Mouse (Mus musculus) gastrocnemius, adult 2 months (tissue): ENCODE results near the gene Gm5767. TPM values are rescaled to one million over a fixed set of nuclear protein-coding genes. Genes with fewer than 3 reads are reported as not detected.
"Not testable (repeated sequence)": the region's sequence is repeated elsewhere in the genome, so short reads cannot be mapped to it uniquely, and the experiment has no call there.

ENCODE experiments used
- DNase-seq: peaks from one replicate; pipeline ENCODE4 v3.0.0; 2022
- H3K27ac ChIP-seq: fragments of 200-600 bp; 2 replicates; pipeline ENCODE4 v1.8.1; 2022; ENCODE audit warnings: mild to moderate bottlenecking
- H3K4me3 ChIP-seq: fragments of 200-600 bp; 2 replicates; pipeline ENCODE4 v1.8.1; 2022; ENCODE audit warnings: mild to moderate bottlenecking, moderate library complexity
- CTCF ChIP-seq: fragments of 200-600 bp; IDR thresholded peaks from 2 replicates; pipeline ENCODE4 v1.8.1; 2022; ENCODE audit warnings: antibody characterized with exemption, mild to moderate bottlenecking, moderate library complexity
- intact Hi-C: fragments of 180-260 bp; cut with DNase I; formaldehyde crosslinking; loops from one replicate; pipeline ENCODE4 v1.15.1; 2025
- total RNA-seq, 2 experiments: library from RNA; stranded (reverse); gene quantifications; 2 replicates each; pipeline ENCODE4 v1.2.3; 2021

The Gm5767 gene
- total RNA-seq, 2 experiments from 2014 or later, result not detected

GRCm38 (mm10) chr16:8731630-8732029 lies 51.1 kb downstream of the Gm5767 start:
- intact Hi-C loops, result no loop called here
- no peak for DNase-seq
- no peak overlapping the region for H3K4me3 ChIP-seq
- H3K27ac ChIP-seq, result peak overlapping the region; percentile 9; the same call in 1 of the 2 replicates
- no peak for TF ChIP-seq CTCF

GRCm38 (mm10) chr16:8732450-8732849 lies 51.9 kb downstream of the Gm5767 start:
- H3K4me3 ChIP-seq, H3K27ac ChIP-seq, DNase-seq, intact Hi-C loops: not testable (repeated sequence)

Other genes with a start within 250 kb of the Gm5767 start
- gene Mettl22, start 210.0 kb upstream of the Gm5767 start, total RNA-seq, result 10 to 100 TPM; 89.1 to 89.4 TPM
- gene Abat, start 167.3 kb upstream of the Gm5767 start, total RNA-seq, result 1 to 10 TPM; 2.3 to 3.7 TPM
- 10 to 100 TPM; 14.9 to 24.0 TPM for gene Pmm2, start 43.1 kb upstream of the Gm5767 start, total RNA-seq
- gene Tmem186, start 43.1 kb upstream of the Gm5767 start, total RNA-seq, result 10 to 100 TPM; 12.4 to 12.9 TPM
- 1 to 10 TPM; 5.8 to 8.7 TPM for gene Carhsp1, start 8.6 kb upstream of the Gm5767 start, total RNA-seq
- gene Usp7, start 111.5 kb downstream of the Gm5767 start, total RNA-seq, result 10 to 100 TPM; 61.8 to 69.1 TPM
- gene 1810013L24Rik, start 149.3 kb downstream of the Gm5767 start, total RNA-seq, result 100 to 1,000 TPM in 1 of 2 experiments, 10 to 100 TPM in 1; 80.9 to 111 TPM